Mouse (Mus musculus) megakaryocyte progenitor cell, adult 5-6 weeks (primary cell): Measurements from ENCODE around the gene Zdhhc24. TPM values are rescaled to one million over a fixed set of nuclear protein-coding genes. Genes with fewer than 3 reads are reported as not detected.

Experiments
- total RNA-seq, 2 experiments: library from RNA; stranded (forward) in 1 of 2; stranded (reverse) in 1 of 2; fragments of 157-497, 149-512 nt in 1 of 2; fragments of 200-1000 nt in 1 of 2; gene quantifications; 2 replicates each; pipeline versions ENCODE4 v1.2.3 to v1.2.4; 2015 to 2017

The Zdhhc24 gene
- total RNA-seq, 2 experiments from 2014 or later = 3.6 to 6.8 TPM

Other genes with a start within 250 kb of the Zdhhc24 start
- not detected in 2 replicates for gene Gm960, start 180.0 kb upstream of the Zdhhc24 start, total RNA-seq (2015)
- gene Gm960, start 180.0 kb upstream of the Zdhhc24 start, total RNA-seq (2017) = not detected in 2 replicates
- gene Sptbn2, start 167.5 kb upstream of the Zdhhc24 start, total RNA-seq (2015) = not detected in 2 replicates
- gene Sptbn2, start 167.5 kb upstream of the Zdhhc24 start, total RNA-seq (2017) = not detected in 2 replicates
- gene Rbm4b, start 122.2 kb upstream of the Zdhhc24 start, total RNA-seq (2015) = 8.5 and 12.3 TPM in 2 replicates
- 11.3 and 12.2 TPM in 2 replicates for gene Rbm4b, start 122.2 kb upstream of the Zdhhc24 start, total RNA-seq (2017)
- gene Rbm4, start 84.8 kb upstream of the Zdhhc24 start, total RNA-seq (2015) = 34.2 and 37.0 TPM in 2 replicates
- 57.1 and 89.5 TPM in 2 replicates for gene Rbm4, start 84.8 kb upstream of the Zdhhc24 start, total RNA-seq (2017)
- 23.2 and 23.5 TPM in 2 replicates for gene Gm21992, start 67.1 kb upstream of the Zdhhc24 start, total RNA-seq (2015)
- 18.2 and 35.5 TPM in 2 replicates for gene Gm21992, start 67.1 kb upstream of the Zdhhc24 start, total RNA-seq (2017)
- gene Rbm14, start 67.0 kb upstream of the Zdhhc24 start, total RNA-seq (2015) = 42.7 and 45.9 TPM in 2 replicates
- gene Rbm14, start 67.0 kb upstream of the Zdhhc24 start, total RNA-seq (2017) = 18.9 and 20.8 TPM in 2 replicates
- 30.0 and 30.6 TPM in 2 replicates for gene Ccs, start 39.3 kb upstream of the Zdhhc24 start, total RNA-seq (2015)
- gene Ccs, start 39.3 kb upstream of the Zdhhc24 start, total RNA-seq (2017) = 31.9 and 32.3 TPM in 2 replicates
- gene Ccdc87, start 39.3 kb upstream of the Zdhhc24 start, total RNA-seq (2015) = not detected in 2 replicates
- not detected in 2 replicates for gene Ccdc87, start 39.3 kb upstream of the Zdhhc24 start, total RNA-seq (2017)
- 2.0 and 6.8 TPM in 2 replicates for gene Ctsf, start 23.5 kb upstream of the Zdhhc24 start, total RNA-seq (2015)
- 2.9 and 11.5 TPM in 2 replicates for gene Ctsf, start 23.5 kb upstream of the Zdhhc24 start, total RNA-seq (2017)
- 0.20 TPM in 1 of 2 replicates, not detected in the other for gene Actn3, start 759 bp upstream of the Zdhhc24 start, total RNA-seq (2015)
- not detected in 2 replicates for gene Actn3, start 759 bp upstream of the Zdhhc24 start, total RNA-seq (2017)
- 0.59 and 0.88 TPM in 2 replicates for gene Bbs1, start 28.0 kb downstream of the Zdhhc24 start, total RNA-seq (2015)
- 2.2 and 3.2 TPM in 2 replicates for gene Bbs1, start 28.0 kb downstream of the Zdhhc24 start, total RNA-seq (2017)
- 29.5 and 31.6 TPM in 2 replicates for gene Dpp3, start 49.6 kb downstream of the Zdhhc24 start, total RNA-seq (2015)
- gene Dpp3, start 49.6 kb downstream of the Zdhhc24 start, total RNA-seq (2017) = 46.3 and 47.9 TPM in 2 replicates
- gene Peli3, start 64.5 kb downstream of the Zdhhc24 start, total RNA-seq (2015) = not detected in 2 replicates
- gene Peli3, start 64.5 kb downstream of the Zdhhc24 start, total RNA-seq (2017) = not detected in 2 replicates
- 32.3 and 32.4 TPM in 2 replicates for gene Mrpl11, start 83.5 kb downstream of the Zdhhc24 start, total RNA-seq (2015)
- gene Mrpl11, start 83.5 kb downstream of the Zdhhc24 start, total RNA-seq (2017) = 51.6 and 63.6 TPM in 2 replicates
- gene Npas4, start 111.6 kb downstream of the Zdhhc24 start, total RNA-seq (2015) = not detected in 2 replicates
- gene Npas4, start 111.6 kb downstream of the Zdhhc24 start, total RNA-seq (2017) = not detected in 2 replicates
- gene Slc29a2, start 145.2 kb downstream of the Zdhhc24 start, total RNA-seq (2015) = 3.6 and 5.2 TPM in 2 replicates
- 1.1 and 2.9 TPM in 2 replicates for gene Slc29a2, start 145.2 kb downstream of the Zdhhc24 start, total RNA-seq (2017)
- 0.99 TPM in 1 of 2 replicates, not detected in the other for gene B4gat1, start 160.2 kb downstream of the Zdhhc24 start, total RNA-seq (2015)
- gene B4gat1, start 160.2 kb downstream of the Zdhhc24 start, total RNA-seq (2017) = 0.75 TPM in 1 of 2 replicates, not detected in the other
- gene AC124502.3, start 160.2 kb downstream of the Zdhhc24 start, total RNA-seq (2015) = 6.1 and 6.4 TPM in 2 replicates
- gene AC124502.3, start 160.2 kb downstream of the Zdhhc24 start, total RNA-seq (2017) = 8.0 and 8.2 TPM in 2 replicates
- 12.8 and 19.7 TPM in 2 replicates for gene Brms1, start 162.7 kb downstream of the Zdhhc24 start, total RNA-seq (2015)
- 36.6 and 39.8 TPM in 2 replicates for gene Brms1, start 162.7 kb downstream of the Zdhhc24 start, total RNA-seq (2017)
- gene Rin1, start 171.8 kb downstream of the Zdhhc24 start, total RNA-seq (2015) = 0.17 and 0.22 TPM in 2 replicates
- 0.12 and 0.47 TPM in 2 replicates for gene Rin1, start 171.8 kb downstream of the Zdhhc24 start, total RNA-seq (2017)
- 0.20 and 0.30 TPM in 2 replicates for gene Cd248, start 189.4 kb downstream of the Zdhhc24 start, total RNA-seq (2015)
- gene Cd248, start 189.4 kb downstream of the Zdhhc24 start, total RNA-seq (2017) = 0.20 and 0.25 TPM in 2 replicates
- 0.02 TPM in 1 of 2 replicates, not detected in the other for gene Tmem151a, start 206.9 kb downstream of the Zdhhc24 start, total RNA-seq (2015)
- not detected in 2 replicates for gene Tmem151a, start 206.9 kb downstream of the Zdhhc24 start, total RNA-seq (2017)
- gene Yif1a, start 209.9 kb downstream of the Zdhhc24 start, total RNA-seq (2015) = 44.2 and 45.3 TPM in 2 replicates
- gene Yif1a, start 209.9 kb downstream of the Zdhhc24 start, total RNA-seq (2017) = 9.1 and 12.3 TPM in 2 replicates
- gene Cnih2, start 219.9 kb downstream of the Zdhhc24 start, total RNA-seq (2015) = 0.17 and 0.66 TPM in 2 replicates
- not detected in 2 replicates for gene Cnih2, start 219.9 kb downstream of the Zdhhc24 start, total RNA-seq (2017)
- gene Rab1b, start 228.4 kb downstream of the Zdhhc24 start, total RNA-seq (2015) = 50.8 and 56.7 TPM in 2 replicates
- 78.1 and 106 TPM in 2 replicates for gene Rab1b, start 228.4 kb downstream of the Zdhhc24 start, total RNA-seq (2017)
- 1.2 and 1.6 TPM in 2 replicates for gene Klc2, start 239.9 kb downstream of the Zdhhc24 start, total RNA-seq (2015)
- gene Klc2, start 239.9 kb downstream of the Zdhhc24 start, total RNA-seq (2017) = 2.7 and 3.8 TPM in 2 replicates